Comparison of ENCODE assay signal across 8 mouse cellular contexts in genomic region chr2:117119291-117120245, GRCm38 (mm10). TPM values are rescaled to one million over a fixed set of nuclear protein-coding genes. Genes with fewer than 3 reads are reported as not detected.
DNase-seq lines count a peak whose midpoint lies in the region; ATAC-seq lines count a peak whose summit lies in the region.

No protein-coding gene starts in this region.

- peak overlapping the region; percentile 98 for H3K9ac ChIP-seq in hindbrain, embryonic 11.5 days (ENCODE audit: low read depth, low read length)
- H3K9ac ChIP-seq in lung, embryonic 16.5 days (ENCODE audit: low read length): peak overlapping the region; percentile 99

- no peaks in the 10 kb centered on the region for H3K36me3 ChIP-seq in hindbrain, embryonic 11.5 days (ENCODE audit: control insufficient read depth, insufficient read depth, low read length)
- H3K36me3 ChIP-seq in lung, embryonic 16.5 days (ENCODE audit: control insufficient read depth, insufficient read depth, low read length): no peaks in the 10 kb centered on the region

- 2% methylated on average over 30 of the region's 30 CpGs for WGBS in hindbrain, embryonic 11.5 days
- WGBS in lung, embryonic 16.5 days: 6% methylated on average over 30 of the region's 30 CpGs

- peak; percentile 88 for DNase-seq in NIH3T3 (ENCODE audit: low read depth)
- peak; percentile 90 for DNase-seq in cerebellum, adult 9-11 months
- DNase-seq in frontal cortex, postnatal 10 days (ENCODE audit: low spot score in 2 of 2): peak; percentile 73 to 77
- peak; percentile 82 for DNase-seq in hindbrain, embryonic 11.5 days (ENCODE audit: low spot score)
- DNase-seq in layer of hippocampus, postnatal 10 days (ENCODE audit: low spot score in 2 of 2): peak; percentile 71 to 78
- peak; percentile 71 for DNase-seq in ovary, postnatal 36 days (ENCODE audit: low spot score)
- DNase-seq in thymus, postnatal 36 days: peak; percentile 51 to 54

- ATAC-seq in hindbrain, embryonic 11.5 days (ENCODE audit: low FRiP score): peak; percentile 63
- peak; percentile 74 for ATAC-seq in lung, embryonic 16.5 days (ENCODE audit: low read depth)

- H3K27ac ChIP-seq in hindbrain, embryonic 11.5 days (ENCODE audit: low read depth, low read length): peak overlapping the region; percentile 99
- H3K27ac ChIP-seq in lung, embryonic 16.5 days (ENCODE audit: low read length): peak overlapping the region; percentile 100

- no peaks in the 10 kb centered on the region for H3K9me3 ChIP-seq in hindbrain, embryonic 11.5 days (ENCODE audit: control insufficient read depth, low read length)
- H3K9me3 ChIP-seq in lung, embryonic 16.5 days (ENCODE audit: control insufficient read depth, low read length): no peaks in the 10 kb centered on the region

- H3K27me3 ChIP-seq in hindbrain, embryonic 11.5 days (ENCODE audit: control insufficient read depth, insufficient read depth, low read length): no peaks in the 10 kb centered on the region
- no peaks in the 10 kb centered on the region for H3K27me3 ChIP-seq in lung, embryonic 16.5 days (ENCODE audit: control insufficient read depth, insufficient read depth, low read depth, low read length)

- no peaks in the 10 kb centered on the region for H3K4me1 ChIP-seq in hindbrain, embryonic 11.5 days (replicated peaks; ENCODE audit: control insufficient read depth, insufficient read depth, low read length)
- H3K4me1 ChIP-seq in lung, embryonic 16.5 days (replicated peaks; ENCODE audit: control insufficient read depth, insufficient read depth, low read length): peaks cover 16% of the 10 kb centered on the region

- H3K4me3 ChIP-seq in hindbrain, embryonic 11.5 days (ENCODE audit: low read depth, low read length): peak overlapping the region; percentile 92
- H3K4me3 ChIP-seq in lung, embryonic 16.5 days (ENCODE audit: low read length): peak overlapping the region; percentile 98

- peak overlapping the region; percentile 64 for H3K4me2 ChIP-seq in hindbrain, embryonic 11.5 days (replicated peaks; ENCODE audit: low read depth, low read length)
- peak overlapping the region; percentile 79 for H3K4me2 ChIP-seq in lung, embryonic 16.5 days (ENCODE audit: low read depth, low read length)

RNA-seq across cellular contexts. Expression of gene Spred1, which starts 1.6 kb away (rescaled TPM):
- 17.8 and 23.3 TPM in 2 replicates for polyA plus RNA-seq in hindbrain, embryonic 11.5 days (2014; fragmentation: Nextera tagmentation; extraction: Ambion mirVana)
- 10 to 100 TPM; 67.5 to 72.2 TPM for total RNA-seq in layer of hippocampus, postnatal 10 days (2021)
- polyA plus RNA-seq in lung, embryonic 16.5 days (2015; fragmentation: Nextera tagmentation; extraction: Ambion mirVana): 9.8 and 10.4 TPM in 2 replicates

Comparison
In these comparisons a context has a peak if more than half of its experiments do, and no peak if none do; other contexts are left out.
1. Peak in every context shown above with its lines: DNase-seq, ATAC-seq, H3K4me3 ChIP-seq and H3K27ac ChIP-seq.